Mouse (Mus musculus) CH12.LX (cell line): ENCODE measurements at regions not wholly inside any gene's neighbourhood (a gene's known extent, or its start where the extent isn't known, plus 50 kb on each side); places are given as distances from the start of the nearest gene placed in this dataset.
A peak's percentile ranks its signal among the peaks of the same experiment; 100 is the strongest.
"Not testable (repeated sequence)": the region's sequence is repeated elsewhere in the genome, so short reads cannot be mapped to it uniquely, and the experiment has no call there.

Source experiments
- DNase-seq: peaks from one replicate; pipeline ENCODE4 v3.0.0-alpha.2; 2013; ENCODE audit errors: extremely low read depth
- H3K27ac ChIP-seq: 2 replicates; pipeline ENCODE4 v1.5.1; 2012; ENCODE audit warnings: low read depth, mild to moderate bottlenecking, control low read depth, moderate library complexity; ENCODE audit not compliant: insufficient read depth
- H3K27me3 ChIP-seq: replicated peaks from 2 replicates; pipeline ENCODE3; 2012; ENCODE audit warnings: inconsistent platforms
- H3K36me3 ChIP-seq, 2 experiments: replicated peaks in 1 of 2; 2 replicates each; pipeline versions ENCODE3 to v1.6.1; 2012; ENCODE audit warnings: inconsistent platforms in 1 of 2, low read length in 1 of 2, mild to moderate bottlenecking in 1 of 2, mixed read lengths in 1 of 2, moderate library complexity in 1 of 2; ENCODE audit not compliant: control insufficient read depth in 1 of 2, insufficient read depth in 1 of 2
- H3K4me1 ChIP-seq, 2 experiments: 2 replicates each; pipeline ENCODE4 v1.6.1; 2012; ENCODE audit warnings: inconsistent platforms in 1 of 2, moderate library complexity in 1 of 2; ENCODE audit not compliant: insufficient read depth in 2 of 2, control insufficient read depth in 1 of 2
- H3K4me2 ChIP-seq: 2 replicates; pipeline ENCODE4 v1.6.1; 2012; ENCODE audit warnings: low read depth, mild to moderate bottlenecking, control low read depth; ENCODE audit not compliant: poor library complexity, insufficient read depth, severe bottlenecking
- H3K4me3 ChIP-seq, 3 experiments: fragments of 150-350 bp in 1 of 3; sonication (generic) in 1 of 3; replicated peaks in 1 of 3; 2 replicates each; pipeline versions ENCODE3 to v1.5.1; 2011 to 2012; ENCODE audit warnings: low read depth in 2 of 3, low read length in 2 of 3, mild to moderate bottlenecking in 2 of 3, moderate library complexity in 2 of 3, control low read depth in 1 of 3, improper control_type of control experiment in 1 of 3, inconsistent platforms in 1 of 3, mixed read lengths in 1 of 3; ENCODE audit not compliant: poor library complexity in 1 of 3
- H3K79me2 ChIP-seq: replicated peaks from 2 replicates; pipeline ENCODE4 v1.6.1; 2012; ENCODE audit warnings: mild to moderate bottlenecking, moderate library complexity; ENCODE audit not compliant: control insufficient read depth, poor library complexity, insufficient read depth, severe bottlenecking; ENCODE audit errors: extremely low read depth
- H3K9ac ChIP-seq: 2 replicates; pipeline ENCODE4 v1.6.1; 2012; ENCODE audit warnings: low read depth, mild to moderate bottlenecking, control low read depth, moderate library complexity; ENCODE audit not compliant: insufficient read depth
- H3K9me3 ChIP-seq: replicated peaks from 2 replicates; pipeline ENCODE3; 2012; ENCODE audit warnings: low read length, inconsistent platforms, mixed read lengths
- CHD2 ChIP-seq: IDR thresholded peaks from 2 replicates; pipeline ENCODE4 v1.6.1; 2011; ENCODE audit warnings: low read length, improper control_type of control experiment
- CTCF ChIP-seq, 2 experiments: IDR thresholded peaks in 1 of 2; conservative IDR thresholded peaks in 1 of 2; 2 replicates each; pipeline ENCODE4 v1.5.1; 2011 to 2012; ENCODE audit warnings: low read depth in 2 of 2, low read length in 2 of 2, improper control_type of control experiment in 1 of 2, inconsistent platforms in 1 of 2, mild to moderate bottlenecking in 1 of 2, moderate library complexity in 1 of 2
- ELF1 ChIP-seq: IDR thresholded peaks from 2 replicates; pipeline ENCODE4 v1.6.1; 2014; ENCODE audit warnings: low read depth, mild to moderate bottlenecking, inconsistent platforms, low read length, improper control_type of control experiment
- EP300 ChIP-seq: IDR thresholded peaks from 2 replicates; pipeline ENCODE4 v1.6.1; 2011; ENCODE audit warnings: low read length, improper control_type of control experiment
- ETS1 ChIP-seq: conservative IDR thresholded peaks from 2 replicates; pipeline ENCODE4 v1.6.1; 2012; ENCODE audit warnings: low read depth, mild to moderate bottlenecking, inconsistent platforms, low read length, improper control_type of control experiment, moderate library complexity
- HCFC1 ChIP-seq: IDR thresholded peaks from 2 replicates; pipeline ENCODE4 v1.6.1; 2012; ENCODE audit warnings: low read depth, mild to moderate bottlenecking, inconsistent platforms, low read length, improper control_type of control experiment
- IRF4 ChIP-seq: IDR thresholded peaks from 2 replicates; pipeline ENCODE4 v1.6.1; 2014; ENCODE audit warnings: low read depth, mild to moderate bottlenecking, inconsistent platforms, low read length, improper control_type of control experiment
- JUN ChIP-seq: IDR thresholded peaks from 2 replicates; pipeline ENCODE4 v1.6.1; 2011; ENCODE audit warnings: low read depth, mild to moderate bottlenecking, low read length, improper control_type of control experiment, moderate library complexity; ENCODE audit not compliant: insufficient read depth
- MAX ChIP-seq: IDR thresholded peaks from 2 replicates; pipeline ENCODE4 v1.6.1; 2011; ENCODE audit warnings: low read length, improper control_type of control experiment
- MEF2A ChIP-seq: IDR thresholded peaks from 2 replicates; pipeline ENCODE4 v1.6.1; 2014; ENCODE audit warnings: low read depth, mild to moderate bottlenecking, inconsistent platforms, low read length, improper control_type of control experiment, borderline replicate concordance
- MYC ChIP-seq: IDR thresholded peaks from 2 replicates; pipeline ENCODE4 v1.6.1; 2011; ENCODE audit warnings: low read depth, mild to moderate bottlenecking, improper control_type of control experiment, low read length
- PAX5 ChIP-seq: IDR thresholded peaks from 2 replicates; pipeline ENCODE4 v1.6.1; 2012; ENCODE audit warnings: low read length, inconsistent platforms, mixed read lengths
- SMC3 ChIP-seq: IDR thresholded peaks from 2 replicates; pipeline ENCODE4 v1.6.1; 2011; ENCODE audit warnings: low read depth, low read length, improper control_type of control experiment
- TCF12 ChIP-seq: IDR thresholded peaks from 2 replicates; pipeline ENCODE4 v1.6.1; 2014; ENCODE audit warnings: low read depth, mild to moderate bottlenecking, inconsistent platforms, low read length, improper control_type of control experiment
- USF2 ChIP-seq: conservative IDR thresholded peaks from 2 replicates; pipeline ENCODE4 v1.6.1; 2011; ENCODE audit warnings: low read depth, low read length, improper control_type of control experiment
- ZNF384 ChIP-seq: IDR thresholded peaks from 2 replicates; pipeline ENCODE4 v1.6.1; 2012; ENCODE audit warnings: low read depth, low read length, improper control_type of control experiment, inconsistent platforms
- dilution Hi-C: fragments of 300-500 bp; cut with MboI; formaldehyde crosslinking; loops from 2 replicates; pipeline ENCODE4 v1.14.3; 2020; ENCODE audit warnings: low sequenced_read_pairs; ENCODE audit not compliant: extremely low pct_unique_long_range_greater_than_20kb, extremely low pct_ligation_motif_present
- in situ Hi-C: fragments of 300-500 bp; cut with MboI; formaldehyde crosslinking; loops from 3 replicates; pipeline ENCODE4 v1.14.3; 2019; ENCODE audit warnings: low sequenced_read_pairs, low pct_ligation_motif_present, low pct_unique_long_range_greater_than_20kb, mixed read lengths

DNA sequence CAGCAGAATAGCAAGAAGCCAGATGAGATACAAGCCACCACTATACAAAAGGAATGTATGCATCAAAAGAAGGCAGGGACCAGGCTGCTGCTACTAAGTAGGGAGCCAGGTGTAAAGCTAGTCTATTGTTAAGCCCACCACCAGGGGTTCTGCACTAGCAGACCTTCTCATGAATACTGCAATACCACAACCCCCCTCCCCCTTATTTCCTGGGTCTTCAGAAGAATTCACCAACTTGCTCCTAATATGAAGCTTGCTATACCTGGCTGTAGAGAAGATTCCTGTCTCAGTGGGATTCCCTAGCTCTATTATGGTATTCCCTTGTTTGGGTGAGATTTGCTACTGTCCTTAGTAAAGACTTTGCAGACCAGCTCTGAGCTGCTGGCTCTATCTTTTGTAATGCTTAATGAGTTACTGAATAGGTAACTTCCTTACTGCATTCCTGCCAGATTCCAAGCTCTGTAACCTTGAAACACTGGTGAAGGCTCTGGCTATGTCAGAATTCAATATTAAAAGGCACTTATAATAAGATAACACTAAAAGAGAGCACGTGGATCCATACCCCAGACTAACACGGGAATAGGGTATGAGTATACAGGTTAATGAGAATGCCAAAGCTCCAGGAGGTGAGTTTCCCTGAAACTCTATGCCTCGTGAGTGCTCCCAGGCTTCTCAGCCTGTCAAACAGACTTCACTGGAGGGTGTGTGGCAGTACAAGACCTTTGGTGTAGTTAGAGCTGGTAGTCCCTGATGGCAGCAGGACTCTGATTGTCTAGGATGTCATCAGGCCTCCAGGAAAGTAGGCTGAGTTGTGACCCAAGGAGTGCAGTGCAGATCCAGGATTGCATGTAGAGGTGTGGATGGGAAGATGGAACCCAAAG is 455.5 kb downstream of the Plxdc2 start:
- in situ Hi-C loops, H3K27ac ChIP-seq, H3K36me3 ChIP-seq, H3K27me3 ChIP-seq, H3K4me3 ChIP-seq, DNase-seq, dilution Hi-C loops, H3K9me3 ChIP-seq, H3K79me2 ChIP-seq, H3K4me2 ChIP-seq, H3K9ac ChIP-seq: not testable (repeated sequence)
- H3K4me1 ChIP-seq: peaks cover 7 to 21% of the 10 kb centered on the region in 2 experiments

DNA sequence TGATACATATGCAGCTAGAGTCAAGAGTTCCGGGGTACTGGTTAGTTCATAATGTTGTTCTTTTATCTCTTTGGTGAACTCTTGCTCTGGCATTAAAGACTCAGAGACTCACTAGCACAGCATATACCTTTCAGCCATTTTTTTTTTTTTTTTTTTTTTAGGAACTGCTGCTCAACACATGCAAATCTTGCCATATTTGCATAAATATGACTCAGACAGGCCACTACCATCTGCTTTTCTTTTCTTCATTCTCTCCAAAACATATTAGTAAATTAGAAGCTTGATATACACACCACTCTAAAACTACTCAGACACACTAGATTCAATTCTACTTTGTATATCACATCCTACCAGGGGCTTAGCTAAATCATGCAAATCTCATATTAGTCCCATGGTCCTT is 464.3 kb downstream of the Plxdc2 start:
- Histone ChIP-seq H3K4me3 (no peak overlapping the region), H3K27me3 (no peaks in the 10 kb centered on the region), H3K9me3 (no peaks in the 10 kb centered on the region), H3K4me1 (peaks cover 0 to 18% of the 10 kb centered on the region in 2 experiments; a peak in 2 of 4 replicates), H3K27ac (no peak overlapping the region), H3K9ac (no peak overlapping the region), H3K79me2 (no peaks in the 10 kb centered on the region), H3K4me2 (no peak overlapping the region), H3K36me3 (no peaks in the 10 kb centered on the region)
- TF ChIP-seq ELF1 (no peak), SMC3 (no peak), ZNF384 (peak; percentile 89), MAX (no peak), EP300 (peak; percentile 26; the same call in 1 of the 2 replicates)
- peak; percentile 37 for DNase-seq
- in situ Hi-C loops: no loop called here
- dilution Hi-C loops: no loop called here

DNA sequence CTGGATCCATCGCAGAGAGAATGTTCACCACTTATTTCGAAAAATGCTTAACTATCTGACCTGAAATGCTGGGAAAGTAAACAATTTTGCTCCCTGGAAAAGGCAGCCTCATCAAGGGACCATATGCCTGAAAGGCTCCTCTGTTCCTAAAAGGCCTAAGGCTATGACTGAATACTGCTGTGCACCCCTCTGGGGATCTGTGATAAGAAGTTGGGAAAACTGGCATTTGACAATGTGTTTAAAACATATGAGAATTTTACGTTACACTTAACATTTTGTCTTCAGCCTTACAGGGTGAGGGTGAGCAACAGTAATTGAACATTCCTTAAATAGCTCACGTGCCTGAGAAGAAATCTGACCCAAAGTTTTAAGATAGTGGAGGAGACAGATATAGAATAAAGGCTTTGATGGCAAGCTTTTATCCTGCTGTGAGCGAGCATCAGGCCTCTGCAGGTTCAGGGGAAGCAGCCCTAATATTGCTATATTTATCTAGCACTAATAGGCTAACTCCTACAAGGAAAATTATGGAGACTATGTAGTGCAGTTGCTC is 468.7 kb downstream of the Plxdc2 start:
- Histone ChIP-seq H3K4me1 (peaks cover 0 to 15% of the 10 kb centered on the region in 2 experiments; a peak in 2 of 4 replicates), H3K9me3 (no peaks in the 10 kb centered on the region), H3K4me3 (no peak overlapping the region), H3K27me3 (no peaks in the 10 kb centered on the region), H3K36me3 (no peaks in the 10 kb centered on the region), H3K4me2 (no peak overlapping the region), H3K79me2 (no peaks in the 10 kb centered on the region), H3K9ac (no peak overlapping the region), H3K27ac (no peak overlapping the region)
- no peak for TF ChIP-seq IRF4
- no peak for TF ChIP-seq CHD2
- no peak for TF ChIP-seq CTCF (conservative IDR thresholded peaks at IDR 0.05 in 1 of 2, IDR thresholded peaks at IDR 0.05 in 1 of 2; ENCODE audit: low read depth in 2 of 2, low read length in 2 of 2)
- TF ChIP-seq USF2: no peak
- no peak for TF ChIP-seq PAX5
- TF ChIP-seq MEF2A: no peak
- TF ChIP-seq MYC: no peak
- TF ChIP-seq ELF1: no peak
- TF ChIP-seq HCFC1: no peak
- TF ChIP-seq ETS1: no peak
- no peak for TF ChIP-seq JUN
- no peak for TF ChIP-seq TCF12
- dilution Hi-C loops: no loop called here
- in situ Hi-C loops: no loop called here
- no peak for DNase-seq
